Mouse (Mus musculus): ENCODE measurements at regions not wholly inside any gene's neighbourhood (a gene's known extent, or its start where the extent isn't known, plus 50 kb on each side); places are given as distances from the start of the nearest gene placed in this dataset.

GRCm38 (mm10) chr1:166898741-166899140, 102.5 kb upstream of the Fam78b start:
- TF ChIP-seq POLR2A (IDR thresholded peaks at IDR 0.05; ENCODE audit: low read depth, low read length) (no peak), CTCF (IDR thresholded peaks at IDR 0.05; ENCODE audit: borderline replicate concordance, insufficient read depth, low read length) (no peak)

Measured in embryonic fibroblast, embryonic 13.5 days (primary cell).